Comparison of ENCODE assay signal across 27 mouse cellular contexts in the genomic region with DNA sequence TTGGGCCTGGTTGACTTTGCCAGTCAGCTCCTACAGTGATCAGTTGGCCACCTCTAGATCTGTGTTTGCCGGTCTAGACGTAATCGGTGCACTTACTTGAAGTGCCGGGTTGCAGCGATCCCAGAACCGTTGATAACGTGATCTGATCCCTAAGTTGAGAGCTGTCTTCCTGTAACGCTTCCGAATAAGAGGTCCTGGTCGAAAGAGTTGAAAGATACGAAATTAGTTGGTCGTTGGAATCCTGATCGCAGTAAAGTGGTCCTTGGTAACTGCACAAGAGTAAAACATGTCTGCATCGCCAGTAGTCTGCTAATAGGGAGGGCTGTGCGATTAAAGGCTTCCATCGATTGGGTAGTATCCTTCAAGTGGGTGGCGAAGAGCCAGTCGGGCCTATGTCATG. TPM values are rescaled to one million over a fixed set of nuclear protein-coding genes. Genes with fewer than 3 reads are reported as not detected.
DNase-seq lines count a peak whose midpoint lies in the region; ATAC-seq and TF ChIP-seq lines count a peak whose summit lies in the region.
"Had no signal": no experiment of that assay in that cellular context is flagged by ENCODE, and none has a peak within 500 bp of the region (broad histone marks: within the 10 kb centered on the region; RNA-seq: fewer than 3 reads in every experiment).

No protein-coding gene starts in this region.

- no peak overlapping the region; the same call in 1 of the 2 replicates for H3K4me2 ChIP-seq in liver, embryonic 11.5 days
- no peak overlapping the region; the same call in 1 of the 2 replicates for H3K4me2 ChIP-seq in liver, embryonic 15.5 days
- H3K4me2 ChIP-seq: heart, embryonic 11.5 days; hindbrain, embryonic 15.5 days; intestine, embryonic 15.5 days; kidney, embryonic 15.5 days; limb, embryonic 13.5 days; lung, embryonic 15.5 days; midbrain, embryonic 12.5 days had no signal

- WGBS in liver, adult 2 months, result 33% methylated on average over 18 of the region's 18 CpGs
- 93% methylated on average over 18 of the region's 18 CpGs for WGBS in liver, embryonic 11.5 days
- WGBS in liver, embryonic 15.5 days (ENCODE audit: insufficient replicate concordance), result 92% methylated on average over 18 of the region's 18 CpGs
- WGBS in heart, embryonic 10.5 days, result 91% methylated on average over 18 of the region's 18 CpGs

- peaks cover 23% of the 10 kb centered on the region for H3K4me1 ChIP-seq in liver, adult 2 months (ENCODE audit: control insufficient read depth, insufficient read depth, low read length)
- H3K4me1 ChIP-seq in liver, embryonic 11.5 days (replicated peaks; ENCODE audit: control insufficient read depth, insufficient read depth, low read length), result peaks cover 22% of the 10 kb centered on the region
- H3K4me1 ChIP-seq in E14TG2a.4 (replicated peaks; ENCODE audit: low read depth, low read length), result peaks cover 64% of the 10 kb centered on the region
- peaks cover 56% of the 10 kb centered on the region for H3K4me1 ChIP-seq in G1E (ENCODE audit: insufficient read depth, low read depth, low read length)
- H3K4me1 ChIP-seq in liver, embryonic 15.5 days (replicated peaks), result peaks cover 55% of the 10 kb centered on the region
- 0 out of 2 replicates have a peak, but pooled peaks cover 3% of the 10 kb centered on the region for H3K4me1 ChIP-seq in heart, embryonic 10.5 days

- H3K27ac ChIP-seq in liver, adult 2 months (replicated peaks; ENCODE audit: insufficient read depth, low read depth, low read length), result peak overlapping the region; percentile 3
- no peak overlapping the region for H3K27ac ChIP-seq in liver, embryonic 11.5 days (ENCODE audit: low read depth, low read length)
- no peak overlapping the region for H3K27ac ChIP-seq in liver, embryonic 15.5 days (replicated peaks)
- H3K27ac ChIP-seq in heart, embryonic 10.5 days, result no peak overlapping the region
- H3K27ac ChIP-seq: hindbrain, embryonic 15.5 days; intestine, embryonic 15.5 days; kidney, embryonic 15.5 days; limb, embryonic 13.5 days; lung, embryonic 15.5 days; macrophage; midbrain, embryonic 12.5 days had no signal

- peak overlapping the region; percentile 44 for H3K4me3 ChIP-seq in liver, adult 2 months (ENCODE audit: insufficient read depth, low read depth, low read length)
- no peak overlapping the region for H3K4me3 ChIP-seq in liver, embryonic 11.5 days (ENCODE audit: low read depth, low read length)
- H3K4me3 ChIP-seq in E14TG2a.4 (replicated peaks; ENCODE audit: low read length), result peak overlapping the region; percentile 94
- peak overlapping the region; percentile 57; the same call in 1 of the 2 replicates for H3K4me3 ChIP-seq in G1E (ENCODE audit: low read depth, low read length)
- 0 out of 2 replicates have a peak overlapping the region, but pooled peaks have one; percentile 4 for H3K4me3 ChIP-seq in liver, embryonic 15.5 days (replicated peaks)
- H3K4me3 ChIP-seq in heart, embryonic 10.5 days, result no peak overlapping the region
- H3K4me3 ChIP-seq: hindbrain, embryonic 15.5 days; intestine, embryonic 15.5 days; kidney, embryonic 15.5 days; limb, embryonic 13.5 days; lung, embryonic 15.5 days; midbrain, embryonic 12.5 days had no signal

- DNase-seq in liver, adult 2 months (ENCODE audit: extremely low read depth, low read depth, low spot score), result peak; percentile 61
- no peak for DNase-seq in liver, embryonic 11.5 days (ENCODE audit: low spot score)
- DNase-seq in G1E (ENCODE audit: low spot score), result no peak
- DNase-seq in thymus, postnatal 25 days, result no peak
- DNase-seq in heart, embryonic 10.5 days (ENCODE audit: low spot score), result no peak
- DNase-seq in cerebellum, postnatal 36 days, result no peak
- DNase-seq: adrenal gland, adult 8-10 months; cerebellum, adult 11-12 months; kidney, postnatal 36 days; layer of hippocampus, postnatal 36 days; right cerebral cortex, postnatal 4 days; thymus, adult 18-20 months had no signal

- H3K9ac ChIP-seq in liver, adult 2 months (ENCODE audit: low read depth, low read length), result peak overlapping the region; percentile 58
- H3K9ac ChIP-seq in liver, embryonic 11.5 days (ENCODE audit: low read depth, low read length), result no peak overlapping the region
- H3K9ac ChIP-seq in liver, embryonic 15.5 days, result 0 out of 2 replicates have a peak overlapping the region, but pooled peaks have one; percentile 12
- H3K9ac ChIP-seq: hindbrain, embryonic 15.5 days; intestine, embryonic 15.5 days; kidney, embryonic 15.5 days; limb, embryonic 13.5 days; lung, embryonic 15.5 days; midbrain, embryonic 12.5 days had no signal

- H3K79me2 ChIP-seq in liver, adult 2 months (ENCODE audit: control insufficient read depth, insufficient read depth, low read length), result peaks cover 15% of the 10 kb centered on the region

- H3K36me3 ChIP-seq in liver, adult 2 months (ENCODE audit: control insufficient read depth, insufficient read depth, low read length), result peaks cover 56% of the 10 kb centered on the region
- peaks cover 44% of the 10 kb centered on the region for H3K36me3 ChIP-seq in liver, embryonic 11.5 days (ENCODE audit: control insufficient read depth, insufficient read depth, low read length)
- H3K36me3 ChIP-seq in E14TG2a.4 (ENCODE audit: insufficient read depth, low read length) (peaks cover 68% of the 10 kb centered on the region), G1E (replicated peaks) (peaks cover 62% of the 10 kb centered on the region)
- peaks cover 64% of the 10 kb centered on the region for H3K36me3 ChIP-seq in liver, embryonic 15.5 days (replicated peaks)
- H3K36me3 ChIP-seq in heart, embryonic 10.5 days, result peaks cover 63% of the 10 kb centered on the region

- no peak for TF ChIP-seq POLR2A in liver, adult 2 months (IDR thresholded peaks at IDR 0.05; ENCODE audit: extremely low read depth, insufficient read depth, low read length)

- no peaks in the 10 kb centered on the region for H3K9me3 ChIP-seq in liver, embryonic 11.5 days (ENCODE audit: control insufficient read depth, low read length)
- H3K9me3 ChIP-seq in E14TG2a.4 (ENCODE audit: low read length) (no peaks in the 10 kb centered on the region), G1E (replicated peaks) (no peaks in the 10 kb centered on the region)
- H3K9me3 ChIP-seq in liver, embryonic 15.5 days (replicated peaks), result no peaks in the 10 kb centered on the region
- no peaks in the 10 kb centered on the region for H3K9me3 ChIP-seq in heart, embryonic 10.5 days
- H3K9me3 ChIP-seq: hindbrain, embryonic 15.5 days; intestine, embryonic 15.5 days; kidney, embryonic 15.5 days; limb, embryonic 13.5 days; lung, embryonic 15.5 days; midbrain, embryonic 12.5 days had no signal

- no peak for TF ChIP-seq CTCF in liver, adult 2 months (IDR thresholded peaks at IDR 0.05; ENCODE audit: low read depth, low read length)
- TF ChIP-seq CTCF in E14TG2a.4 (conservative IDR thresholded peaks at IDR 0.05; ENCODE audit: low read length) (no peak), G1E (IDR thresholded peaks at IDR 0.05; ENCODE audit: low read depth, low read length) (no peak)

- no peaks in the 10 kb centered on the region for H3K27me3 ChIP-seq in liver, adult 2 months (ENCODE audit: control insufficient read depth, insufficient read depth, low read length)
- H3K27me3 ChIP-seq in liver, embryonic 11.5 days (replicated peaks; ENCODE audit: control insufficient read depth, insufficient read depth, low read length), result no peaks in the 10 kb centered on the region
- H3K27me3 ChIP-seq in E14TG2a.4 (ENCODE audit: insufficient read depth, low read length) (no peaks in the 10 kb centered on the region), G1E (ENCODE audit: insufficient read depth, low read length) (no peaks in the 10 kb centered on the region)
- H3K27me3 ChIP-seq in liver, embryonic 15.5 days, result no peaks in the 10 kb centered on the region
- H3K27me3 ChIP-seq in heart, embryonic 10.5 days (ENCODE audit: insufficient read depth, poor library complexity, severe bottlenecking), result no peaks in the 10 kb centered on the region
- H3K27me3 ChIP-seq: hindbrain, embryonic 15.5 days; intestine, embryonic 15.5 days; kidney, embryonic 15.5 days; limb, embryonic 13.5 days; lung, embryonic 15.5 days; midbrain, embryonic 12.5 days had no signal

- no peak for ATAC-seq in liver, embryonic 11.5 days (replicated peaks; ENCODE audit: low FRiP score)
- no peak for ATAC-seq in G1E (ENCODE audit: extremely low read depth, insufficient number of reproducible peaks, low FRiP score, poor library complexity, severe bottlenecking)
- no peak for ATAC-seq in liver, embryonic 15.5 days (ENCODE audit: insufficient read depth)
- ATAC-seq: activated CD4-positive, CD25-positive, alpha-beta regulatory T cell, adult 4 months; intestine, embryonic 15.5 days had no signal

RNA-seq across cellular contexts. Expression of a gene that starts 2.9 kb away (rescaled TPM):
- total RNA-seq in liver, adult 2 months (2014; rRNA removed), result 232 and 331 TPM in 2 replicates
- 198 and 238 TPM in 2 replicates for polyA plus RNA-seq in liver, adult 2 months (2012; rRNA removed)
- polyA plus RNA-seq in liver, embryonic 11.5 days (2014; fragmentation: Nextera tagmentation; extraction: Ambion mirVana), result 423 and 425 TPM in 2 replicates
- total RNA-seq in G1E (2014; fragmentation: Nextera tagmentation), result 655 and 656 TPM in 2 replicates
- total RNA-seq in G1E (2017), result 895 and 1,080 TPM in 2 replicates
- 111 and 297 TPM in 2 replicates for polyA plus RNA-seq in G1E (2012)
- 283 and 287 TPM in 2 replicates for polyA plus RNA-seq in liver, embryonic 15.5 days (2015; fragmentation: Nextera tagmentation; extraction: Ambion mirVana)
- polyA plus RNA-seq in heart, embryonic 10.5 days (2016; fragmentation: Nextera tagmentation; extraction: Ambion mirVana), result 386 and 404 TPM in 2 replicates

RNA-seq across cellular contexts. Expression of a gene that starts 20.3 kb away (rescaled TPM):
- 389 and 508 TPM in 2 replicates for total RNA-seq in liver, adult 2 months (2014; rRNA removed)
- polyA plus RNA-seq in liver, adult 2 months (2012; rRNA removed), result 1,193 and 1,387 TPM in 2 replicates
- 0.47 and 0.95 TPM in 2 replicates for polyA plus RNA-seq in liver, embryonic 11.5 days (2014; fragmentation: Nextera tagmentation; extraction: Ambion mirVana)
- total RNA-seq in G1E (2014; fragmentation: Nextera tagmentation), result not detected in 2 replicates
- total RNA-seq in G1E (2017), result 0.44 and 0.52 TPM in 2 replicates
- polyA plus RNA-seq in G1E (2012), result not detected in 2 replicates
- 12.9 and 21.9 TPM in 2 replicates for polyA plus RNA-seq in liver, embryonic 15.5 days (2015; fragmentation: Nextera tagmentation; extraction: Ambion mirVana)
- 0.55 and 0.58 TPM in 2 replicates for polyA plus RNA-seq in heart, embryonic 10.5 days (2016; fragmentation: Nextera tagmentation; extraction: Ambion mirVana)
- total RNA-seq: hematopoietic stem cell, adult 5-6 weeks; layer of hippocampus, adult 8-10 months; layer of hippocampus, postnatal 36 days; left cerebral cortex, postnatal 25 days had no signal
- polyA plus RNA-seq: gonadal fat pad, adult 2 months; macrophage had no signal

Comparison
In these comparisons a context has a peak if more than half of its experiments do, and no peak if none do; other contexts are left out.
1. H3K4me3 ChIP-seq: peak in liver, adult 2 months (single experiment), E14TG2a.4 (single experiment), G1E (single experiment) and liver, embryonic 15.5 days (single experiment); none in liver, embryonic 11.5 days (single experiment) and heart, embryonic 10.5 days (single experiment).
2. RNA of a gene that starts 20.3 kb away (polyA plus RNA-seq): 1,193 to 1,387 TPM in liver, adult 2 months; 12.9 to 21.9 TPM in liver, embryonic 15.5 days, 0.47 to 0.95 TPM in liver, embryonic 11.5 days, 0.55 to 0.58 TPM in heart, embryonic 10.5 days and not detected in G1E; every median in the first group is over 10 times any median in the second.